Mouse (Mus musculus) midbrain, embryonic 16.5 days (tissue): ENCODE results near the gene Bgn. TPM values are rescaled to one million over a fixed set of nuclear protein-coding genes. Genes with fewer than 3 reads are reported as not detected.

Source experiments
- ATAC-seq: fragments of 200-750 bp; cut with Nextera tagmentation; 2 replicates; pipeline ENCODE4 v1.8.0; 2017; ENCODE audit warnings: moderate TSS enrichment
- H3K27ac ChIP-seq: fragments of 300-500 bp; sonication (generic); 2 replicates; pipeline ENCODE4 v1.5.1; 2014; ENCODE audit warnings: mild to moderate bottlenecking, low read length, mixed read lengths
- H3K27me3 ChIP-seq: fragments of 300-500 bp; sonication (generic); 2 replicates; pipeline ENCODE4 v1.6.1; 2014; ENCODE audit warnings: low read depth, low read length, mixed read lengths; ENCODE audit not compliant: control insufficient read depth, insufficient read depth
- H3K36me3 ChIP-seq: fragments of 300-500 bp; sonication (generic); 2 replicates; pipeline ENCODE4 v1.6.1; 2014; ENCODE audit warnings: mild to moderate bottlenecking, low read length, moderate library complexity, mixed read lengths; ENCODE audit not compliant: control insufficient read depth, insufficient read depth
- H3K4me1 ChIP-seq: fragments of 300-500 bp; sonication (generic); 2 replicates; pipeline ENCODE4 v1.6.1; 2014; ENCODE audit warnings: mild to moderate bottlenecking, low read length, mixed read lengths; ENCODE audit not compliant: control insufficient read depth, insufficient read depth
- H3K4me2 ChIP-seq: fragments of 300-500 bp; sonication (generic); 2 replicates; pipeline ENCODE4 v1.6.1; 2014; ENCODE audit warnings: mild to moderate bottlenecking, low read length, mixed read lengths
- H3K4me3 ChIP-seq: fragments of 300-500 bp; sonication (generic); 2 replicates; pipeline ENCODE4 v1.5.1; 2014; ENCODE audit warnings: low read depth, mild to moderate bottlenecking, low read length, moderate library complexity, mixed read lengths
- H3K9ac ChIP-seq: fragments of 300-500 bp; sonication (generic); 2 replicates; pipeline ENCODE4 v1.6.1; 2014; ENCODE audit warnings: low read depth, low read length, mixed read lengths
- H3K9me3 ChIP-seq: fragments of 300-500 bp; sonication (generic); replicated peaks from 2 replicates; pipeline ENCODE4 v1.6.1; 2014; ENCODE audit warnings: mild to moderate bottlenecking, low read length, mixed read lengths; ENCODE audit not compliant: control insufficient read depth, poor library complexity, severe bottlenecking
- WGBS: fragments of 180-500 bp; shearing (Covaris S2); extraction: QIAGEN DNeasy Blood & Tissue Kit; methylation state at CpG from one replicate; pipeline ENCODE4 v1.1.7; 2014; 5-methylcytosine and 5-hydroxymethylcytosine counted together
- polyA plus RNA-seq: library from polyadenylated mRNA; unstranded; fragments of >200 nt; fragmentation: Nextera tagmentation; extraction: Ambion mirVana; gene quantifications from 2 replicates; pipeline ENCODE4 v1.2.1, GENCODE M21; 2015

Gene Bgn
- polyA plus RNA-seq, 1 experiment from 2014 or later, result 16.5 TPM

DNA sequence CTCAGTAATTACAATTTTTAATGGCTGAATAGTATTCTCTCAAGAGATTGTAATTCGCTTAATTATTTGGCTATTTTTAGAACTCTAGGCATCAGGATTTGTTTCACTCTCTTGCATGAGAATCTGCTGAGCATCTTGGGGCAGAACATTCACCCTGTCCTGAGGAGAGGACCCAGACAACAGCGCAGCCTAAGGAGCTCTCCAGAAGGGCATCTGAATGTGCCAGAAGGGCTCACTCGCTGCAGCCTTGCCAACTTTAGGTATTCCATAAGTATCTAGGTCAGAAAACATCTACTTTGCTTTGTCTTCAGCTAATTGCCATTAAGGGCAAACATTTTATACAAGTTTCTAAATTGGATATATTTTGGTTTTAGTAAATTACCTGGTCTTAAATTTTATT lies 25.8 kb downstream of the Bgn start:
- no peaks in the 10 kb centered on the region for H3K36me3 ChIP-seq
- no peaks in the 10 kb centered on the region for H3K9me3 ChIP-seq
- no peaks in the 10 kb centered on the region for H3K27me3 ChIP-seq
- no peak for ATAC-seq
- H3K4me3 ChIP-seq, result no peak overlapping the region
- no peak overlapping the region for H3K27ac ChIP-seq
- no peak overlapping the region for H3K9ac ChIP-seq
- 85% methylated on average over 3 of the region's 3 CpGs for WGBS
- no peak overlapping the region for H3K4me2 ChIP-seq
- H3K4me1 ChIP-seq, result peaks cover 2% of the 10 kb centered on the region; the same call in 1 of the 2 replicates

DNA sequence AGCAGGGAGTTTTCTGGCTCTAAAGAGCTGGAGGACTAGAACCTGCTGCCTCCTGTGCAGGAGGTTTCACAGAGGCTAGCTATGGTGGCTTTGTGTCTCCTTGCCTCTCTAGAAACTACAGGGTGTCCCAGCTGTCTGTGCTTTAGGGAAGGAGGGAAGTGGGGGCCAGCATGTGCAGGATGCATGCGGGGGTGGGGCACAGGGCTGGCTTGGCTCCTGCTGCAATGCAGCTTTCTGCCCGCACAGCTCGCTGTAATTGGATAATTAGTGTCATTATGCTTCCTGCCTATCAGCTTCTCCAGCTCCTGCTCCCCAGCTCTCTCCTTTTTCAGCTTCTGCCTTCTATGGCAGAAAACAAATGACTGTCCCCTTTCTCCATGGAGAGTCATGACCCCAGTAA lies 29.5 kb downstream of the Bgn start:
- Histone ChIP-seq H3K4me3 (no peak overlapping the region), H3K4me1 (no peaks in the 10 kb centered on the region), H3K4me2 (no peak overlapping the region), H3K27ac (no peak overlapping the region), H3K9ac (no peak overlapping the region), H3K9me3 (no peaks in the 10 kb centered on the region), H3K36me3 (no peaks in the 10 kb centered on the region), H3K27me3 (no peaks in the 10 kb centered on the region)
- WGBS, result 46% methylated on average over 3 of the region's 3 CpGs
- ATAC-seq, result no peak

DNA sequence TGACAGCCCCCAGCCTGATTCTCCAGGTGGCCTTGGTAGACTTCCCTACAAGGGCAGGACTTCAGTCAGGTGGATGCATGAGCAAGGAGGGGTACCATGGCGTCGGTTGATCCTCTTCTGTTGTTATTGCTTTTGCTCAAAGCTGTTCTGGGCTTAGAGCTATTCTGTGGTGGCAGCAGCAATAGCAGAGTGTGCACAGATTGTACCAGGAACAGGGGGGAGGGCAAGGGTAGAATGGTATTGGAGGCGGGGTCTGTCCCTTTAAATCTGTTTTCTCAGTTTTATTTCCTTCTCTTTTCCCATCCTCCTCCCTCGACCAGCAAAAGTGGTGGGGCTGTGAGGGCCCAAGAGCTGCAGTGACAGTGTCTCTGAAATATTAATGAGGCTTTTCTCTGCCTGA lies 33.2 kb downstream of the Bgn start:
- H3K36me3 ChIP-seq, result no peaks in the 10 kb centered on the region
- peak; percentile 32; the same call in 1 of the 2 replicates for ATAC-seq
- 54% methylated on average over 4 of the region's 4 CpGs for WGBS
- no peaks in the 10 kb centered on the region for H3K9me3 ChIP-seq
- no peak overlapping the region for H3K9ac ChIP-seq
- H3K27ac ChIP-seq, result no peak overlapping the region
- H3K4me3 ChIP-seq, result no peak overlapping the region
- H3K4me2 ChIP-seq, result no peak overlapping the region
- H3K27me3 ChIP-seq, result no peaks in the 10 kb centered on the region
- H3K4me1 ChIP-seq, result no peaks in the 10 kb centered on the region

DNA sequence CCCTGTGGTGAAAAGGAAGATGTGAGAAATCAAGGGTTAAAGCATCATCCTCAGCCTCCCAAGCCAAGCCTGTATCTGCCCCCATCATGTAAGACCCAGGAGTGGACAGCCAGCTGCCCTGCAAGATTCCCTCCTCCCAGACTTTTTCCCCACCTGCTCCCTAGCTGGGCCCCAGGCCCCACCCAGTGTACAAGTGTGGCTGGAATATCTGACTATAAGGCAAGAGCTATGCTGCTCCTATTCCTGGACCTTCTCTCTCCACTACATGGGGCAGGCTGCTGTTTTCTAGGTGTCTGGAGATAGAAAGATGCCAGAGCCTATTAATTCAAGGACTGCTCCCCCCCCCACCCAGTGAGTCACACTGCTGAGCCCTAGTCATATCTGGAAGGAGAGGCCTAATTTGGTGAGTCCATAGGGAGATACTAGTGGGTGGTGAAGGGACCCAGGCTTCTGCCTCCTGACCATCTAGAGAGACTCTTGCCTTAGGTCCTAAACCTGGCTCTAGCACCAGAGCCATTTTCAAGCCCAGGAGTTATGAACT lies 33.7 kb downstream of the Bgn start:
- no peak overlapping the region for H3K9ac ChIP-seq
- H3K9me3 ChIP-seq, result no peaks in the 10 kb centered on the region
- H3K36me3 ChIP-seq, result no peaks in the 10 kb centered on the region
- no peak overlapping the region for H3K4me3 ChIP-seq
- H3K27ac ChIP-seq, result no peak overlapping the region
- H3K4me1 ChIP-seq, result no peaks in the 10 kb centered on the region
- H3K27me3 ChIP-seq, result no peaks in the 10 kb centered on the region
- ATAC-seq, result 0 out of 2 replicates have a peak, but pooled peaks have one; percentile 21
- H3K4me2 ChIP-seq, result no peak overlapping the region

- H3K4me2 ChIP-seq, result no peak overlapping the region
- H3K9me3 ChIP-seq, result no peaks in the 10 kb centered on the region
- H3K27ac ChIP-seq, result no peak overlapping the region
- H3K36me3 ChIP-seq, result no peaks in the 10 kb centered on the region
- WGBS, result 79% methylated on average over 3 of the region's 3 CpGs
- H3K4me3 ChIP-seq, result no peak overlapping the region
- no peak overlapping the region for H3K9ac ChIP-seq
- H3K4me1 ChIP-seq, result no peaks in the 10 kb centered on the region
- no peak for ATAC-seq
- H3K27me3 ChIP-seq, result peaks cover 3% of the 10 kb centered on the region; the same call in 1 of the 2 replicates
These were observed 37.3 kb downstream of the Bgn start for GRCm38 (mm10) chrX:73520692-73521091.

- Histone ChIP-seq H3K9ac (no peak overlapping the region), H3K36me3 (no peaks in the 10 kb centered on the region; the same call in 1 of the 2 replicates), H3K4me2 (no peak overlapping the region), H3K4me1 (no peaks in the 10 kb centered on the region), H3K4me3 (no peak overlapping the region), H3K9me3 (no peaks in the 10 kb centered on the region), H3K27ac (no peak overlapping the region), H3K27me3 (peaks cover 3% of the 10 kb centered on the region; the same call in 1 of the 2 replicates)
- 44% methylated on average over 9 of the region's 9 CpGs for WGBS
- ATAC-seq, result peak; percentile 75
These were observed 41.2 kb downstream of the Bgn start for GRCm38 (mm10) chrX:73524318-73525222.

DNA sequence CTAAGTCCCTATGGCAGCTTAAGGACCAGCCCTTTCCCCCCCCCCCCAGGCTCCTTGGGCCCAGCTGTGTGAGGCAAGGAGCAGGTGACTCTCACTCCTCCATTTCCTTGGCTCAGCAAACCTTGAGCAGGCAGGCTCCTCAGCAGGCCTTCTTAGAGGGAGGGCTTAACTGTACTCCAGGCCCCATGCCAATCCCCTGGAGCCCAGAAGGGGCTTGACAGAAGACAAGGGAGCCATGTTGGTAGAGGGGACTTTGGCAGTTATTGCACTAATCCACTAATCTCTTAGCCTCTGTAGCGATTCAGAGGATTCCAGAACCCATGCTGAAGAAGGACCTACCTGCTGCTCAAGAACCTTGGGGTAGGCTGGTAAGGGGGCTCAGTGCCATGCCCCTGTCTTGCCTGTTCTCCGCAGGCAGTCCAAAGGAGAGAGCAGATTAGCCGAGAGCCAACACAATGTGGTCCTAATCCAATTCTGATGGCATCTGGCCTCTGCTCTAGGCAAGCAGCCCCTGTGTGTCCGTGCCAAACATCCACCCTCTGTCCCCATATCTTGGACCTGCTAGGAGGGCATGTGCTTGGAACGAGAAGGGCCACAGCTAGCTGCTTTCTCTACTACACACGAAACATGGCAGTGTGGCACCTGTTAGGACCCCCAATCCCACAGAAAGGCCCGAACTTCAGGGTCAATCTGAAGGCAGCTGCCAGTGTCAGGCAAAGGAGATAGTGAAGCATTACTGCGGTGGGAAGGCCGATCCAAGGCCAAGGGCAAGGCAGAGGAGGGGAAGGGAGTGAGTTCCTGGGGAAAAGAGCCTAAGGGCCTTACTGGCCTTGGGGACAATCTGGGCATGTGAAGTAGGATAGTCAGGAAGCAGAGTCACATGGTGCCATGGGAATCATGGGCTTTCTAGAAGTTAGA lies 42.1 kb downstream of the Bgn start:
- no peak overlapping the region for H3K27ac ChIP-seq
- no peaks in the 10 kb centered on the region for H3K9me3 ChIP-seq
- H3K9ac ChIP-seq, result no peak overlapping the region
- no peaks in the 10 kb centered on the region; the same call in 1 of the 2 replicates for H3K36me3 ChIP-seq
- ATAC-seq, result peak; percentile 66
- no peak overlapping the region for H3K4me3 ChIP-seq
- H3K27me3 ChIP-seq, result peaks cover 3% of the 10 kb centered on the region; the same call in 1 of the 2 replicates
- H3K4me2 ChIP-seq, result no peak overlapping the region
- no peaks in the 10 kb centered on the region for H3K4me1 ChIP-seq
- 65% methylated on average over 9 of the region's 9 CpGs for WGBS

DNA sequence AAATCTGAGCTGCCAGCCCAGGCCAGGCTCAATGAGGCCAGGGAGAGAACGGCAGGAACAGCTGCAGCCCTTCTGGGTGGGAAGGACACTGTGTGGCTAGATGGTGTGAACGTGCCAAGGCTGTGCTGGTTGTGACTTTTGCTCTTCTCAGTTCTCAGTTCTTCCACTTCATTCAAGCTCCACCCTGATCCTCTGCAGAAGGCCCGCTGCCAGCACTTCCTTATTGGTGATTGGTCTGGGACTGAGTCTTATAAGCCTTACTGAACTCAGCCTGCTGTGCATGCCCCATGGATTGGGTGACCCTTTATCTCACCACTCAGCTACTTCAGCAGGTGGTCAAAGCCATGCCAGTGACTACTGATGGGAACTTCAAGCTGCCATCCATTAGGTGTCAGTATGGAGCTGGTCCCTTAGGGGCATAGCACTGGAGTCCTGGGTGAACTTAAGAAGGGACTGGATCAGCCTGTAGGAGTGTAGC lies 43.0 kb downstream of the Bgn start:
- Histone ChIP-seq H3K4me2 (no peak overlapping the region), H3K27me3 (peaks cover 3% of the 10 kb centered on the region; the same call in 1 of the 2 replicates), H3K36me3 (no peaks in the 10 kb centered on the region; the same call in 1 of the 2 replicates), H3K27ac (no peak overlapping the region), H3K4me1 (no peaks in the 10 kb centered on the region), H3K4me3 (no peak overlapping the region), H3K9ac (no peak overlapping the region), H3K9me3 (no peaks in the 10 kb centered on the region)
- 60% methylated on average over 3 of the region's 3 CpGs for WGBS
- no peak for ATAC-seq
